Mouse (Mus musculus): ENCODE results near the gene Tmem259. TPM values are rescaled to one million over a fixed set of nuclear protein-coding genes. Genes with fewer than 3 reads are reported as not detected.

Tmem259 gene
- total and polyA plus RNA-seq, 3 experiments = 41.6 to 264 (median 79.8) TPM

- TF ChIP-seq TAL1 (conservative IDR thresholded peaks at IDR 0.05; ENCODE audit: low read depth, low read length) (no peak), GATA2 (IDR thresholded peaks at IDR 0.05; ENCODE audit: borderline replicate concordance, low read depth, low read length) (no peak), CTCF (IDR thresholded peaks at IDR 0.05; ENCODE audit: low read depth, low read length) (no peak), GATA1 (IDR thresholded peaks at IDR 0.05; ENCODE audit: borderline replicate concordance, low read length) (no peak), POLR2AphosphoS5 (IDR thresholded peaks at IDR 0.05; ENCODE audit: insufficient replicate concordance, low read depth, low read length) (no peak)
- Histone ChIP-seq H3K36me3 (replicated peaks) (peaks cover 84% of the 10 kb centered on the region), H3K9me3 (replicated peaks) (no peaks in the 10 kb centered on the region), H3K4me3 (ENCODE audit: low read depth, low read length) (peak overlapping the region; percentile 85), H3K4me1 (ENCODE audit: insufficient read depth, low read depth, low read length) (peaks cover 82% of the 10 kb centered on the region), H3K27me3 (ENCODE audit: insufficient read depth, low read length) (no peaks in the 10 kb centered on the region)
- ATAC-seq (ENCODE audit: extremely low read depth, insufficient number of reproducible peaks, low FRiP score, poor library complexity, severe bottlenecking) (no peak), DNase-seq (ENCODE audit: low spot score) (no peak)
Measured at GRCm38 (mm10) chr10:80017771-80018170, 33.6 kb upstream of the Tmem259 start.

GRCm38 (mm10) chr10:80017361-80017760, 33.2 kb upstream of the Tmem259 start:
- no peaks in the 10 kb centered on the region for H3K9me3 ChIP-seq (replicated peaks)
- DNase-seq (ENCODE audit: low spot score) = peak; percentile 93
- H3K4me1 ChIP-seq (ENCODE audit: insufficient read depth, low read depth, low read length) = peaks cover 78% of the 10 kb centered on the region
- no peaks in the 10 kb centered on the region for H3K27me3 ChIP-seq (ENCODE audit: insufficient read depth, low read length)
- peak overlapping the region; percentile 85 for H3K4me3 ChIP-seq (ENCODE audit: low read depth, low read length)
- H3K36me3 ChIP-seq (replicated peaks) = peaks cover 84% of the 10 kb centered on the region
- no peak for TF ChIP-seq GATA2 (IDR thresholded peaks at IDR 0.05; ENCODE audit: borderline replicate concordance, low read depth, low read length)
- no peak for TF ChIP-seq POLR2AphosphoS5 (IDR thresholded peaks at IDR 0.05; ENCODE audit: insufficient replicate concordance, low read depth, low read length)
- TF ChIP-seq TAL1 (conservative IDR thresholded peaks at IDR 0.05; ENCODE audit: low read depth, low read length) = no peak
- TF ChIP-seq GATA1 (IDR thresholded peaks at IDR 0.05; ENCODE audit: borderline replicate concordance, low read length) = no peak
- no peak for TF ChIP-seq CTCF (IDR thresholded peaks at IDR 0.05; ENCODE audit: low read depth, low read length)
- peak; percentile 59 for ATAC-seq (ENCODE audit: extremely low read depth, insufficient number of reproducible peaks, low FRiP score, poor library complexity, severe bottlenecking)

- Histone ChIP-seq H3K4me1 (ENCODE audit: insufficient read depth, low read depth, low read length) (peaks cover 73% of the 10 kb centered on the region), H3K27me3 (ENCODE audit: insufficient read depth, low read length) (no peaks in the 10 kb centered on the region), H3K4me3 (ENCODE audit: low read depth, low read length) (peak overlapping the region; percentile 85), H3K9me3 (replicated peaks) (no peaks in the 10 kb centered on the region), H3K36me3 (replicated peaks) (peaks cover 84% of the 10 kb centered on the region)
- peak; percentile 10; the same call in 1 of the 2 replicates for ATAC-seq (ENCODE audit: extremely low read depth, insufficient number of reproducible peaks, low FRiP score, poor library complexity, severe bottlenecking)
- TF ChIP-seq GATA1 (IDR thresholded peaks at IDR 0.05; ENCODE audit: borderline replicate concordance, low read length) (no peak), CTCF (IDR thresholded peaks at IDR 0.05; ENCODE audit: low read depth, low read length) (no peak), POLR2AphosphoS5 (IDR thresholded peaks at IDR 0.05; ENCODE audit: insufficient replicate concordance, low read depth, low read length) (no peak), GATA2 (IDR thresholded peaks at IDR 0.05; ENCODE audit: borderline replicate concordance, low read depth, low read length) (no peak), TAL1 (conservative IDR thresholded peaks at IDR 0.05; ENCODE audit: low read depth, low read length) (no peak)
- DNase-seq (ENCODE audit: low spot score) = no peak
Measured at GRCm38 (mm10) chr10:80016931-80017330, 32.8 kb upstream of the Tmem259 start.

- Histone ChIP-seq H3K27me3 (ENCODE audit: insufficient read depth, low read length) (no peaks in the 10 kb centered on the region), H3K4me3 (ENCODE audit: low read depth, low read length) (peak within 1 kb of the TSS; percentile 85), H3K9me3 (replicated peaks) (peaks cover 2% of the 10 kb centered on the region; the same call in 1 of the 2 replicates), H3K36me3 (replicated peaks) (peaks cover 84% of the 10 kb centered on the region), H3K4me1 (ENCODE audit: insufficient read depth, low read depth, low read length) (peaks cover 71% of the 10 kb centered on the region)
- TF ChIP-seq GATA1 (IDR thresholded peaks at IDR 0.05; ENCODE audit: borderline replicate concordance, low read length) (no peak), TAL1 (conservative IDR thresholded peaks at IDR 0.05; ENCODE audit: low read depth, low read length) (no peak), CTCF (IDR thresholded peaks at IDR 0.05; ENCODE audit: low read depth, low read length) (no peak), POLR2AphosphoS5 (IDR thresholded peaks at IDR 0.05; ENCODE audit: insufficient replicate concordance, low read depth, low read length) (0 out of 2 replicates have a peak, but pooled peaks have one; percentile 37)
- DNase-seq (ENCODE audit: low spot score) = peak; percentile 98
- peak; percentile 91 for ATAC-seq (ENCODE audit: extremely low read depth, insufficient number of reproducible peaks, low FRiP score, poor library complexity, severe bottlenecking)
Measured at GRCm38 (mm10) chr10:80016511-80016910, 32.4 kb upstream of the Tmem259 start, which contains the start of gene Arhgap45. Gene Arhgap45, plus strand, starts transcription at chr10:80016653.

GRCm38 (mm10) chr10:80015583-80015982, 31.5 kb upstream of the Tmem259 start:
- Histone ChIP-seq H3K4me3 (ENCODE audit: low read depth, low read length) (no peak overlapping the region), H3K36me3 (replicated peaks) (peaks cover 84% of the 10 kb centered on the region), H3K9me3 (replicated peaks) (peaks cover 11% of the 10 kb centered on the region), H3K4me1 (ENCODE audit: insufficient read depth, low read depth, low read length) (peaks cover 62% of the 10 kb centered on the region), H3K27me3 (ENCODE audit: insufficient read depth, low read length) (no peaks in the 10 kb centered on the region)
- DNase-seq (ENCODE audit: low spot score) (no peak), ATAC-seq (ENCODE audit: extremely low read depth, insufficient number of reproducible peaks, low FRiP score, poor library complexity, severe bottlenecking) (no peak)
- TF ChIP-seq GATA2 (IDR thresholded peaks at IDR 0.05; ENCODE audit: borderline replicate concordance, low read depth, low read length) (no peak), POLR2AphosphoS5 (IDR thresholded peaks at IDR 0.05; ENCODE audit: insufficient replicate concordance, low read depth, low read length) (no peak), TAL1 (conservative IDR thresholded peaks at IDR 0.05; ENCODE audit: low read depth, low read length) (no peak), CTCF (IDR thresholded peaks at IDR 0.05; ENCODE audit: low read depth, low read length) (no peak), GATA1 (IDR thresholded peaks at IDR 0.05; ENCODE audit: borderline replicate concordance, low read length) (no peak)

- ATAC-seq (ENCODE audit: extremely low read depth, insufficient number of reproducible peaks, low FRiP score, poor library complexity, severe bottlenecking) (no peak), DNase-seq (ENCODE audit: low spot score) (no peak)
- H3K4me3 ChIP-seq (ENCODE audit: low read depth, low read length) = peak overlapping the region; percentile 5; the same call in 1 of the 2 replicates
- peaks cover 20% of the 10 kb centered on the region for H3K9me3 ChIP-seq (replicated peaks)
- H3K4me1 ChIP-seq (ENCODE audit: insufficient read depth, low read depth, low read length) = peaks cover 53% of the 10 kb centered on the region
- H3K36me3 ChIP-seq (replicated peaks) = peaks cover 84% of the 10 kb centered on the region
- H3K27me3 ChIP-seq (ENCODE audit: insufficient read depth, low read length) = no peaks in the 10 kb centered on the region
- TF ChIP-seq CTCF (IDR thresholded peaks at IDR 0.05; ENCODE audit: low read depth, low read length) (no peak), POLR2AphosphoS5 (IDR thresholded peaks at IDR 0.05; ENCODE audit: insufficient replicate concordance, low read depth, low read length) (no peak), GATA2 (IDR thresholded peaks at IDR 0.05; ENCODE audit: borderline replicate concordance, low read depth, low read length) (no peak), GATA1 (IDR thresholded peaks at IDR 0.05; ENCODE audit: borderline replicate concordance, low read length) (no peak), TAL1 (conservative IDR thresholded peaks at IDR 0.05; ENCODE audit: low read depth, low read length) (no peak)
Measured at GRCm38 (mm10) chr10:80014484-80015290, 30.6 kb upstream of the Tmem259 start.
